Mouse (Mus musculus) spleen, embryonic (tissue): ENCODE data around the gene Gzma.

Experiments
- CTCF ChIA-PET: fragments of 350-600 bp; sonication (Branson Sonifier 250); formaldehyde crosslinking; loops from one replicate; lab custom pipeline; 2022; lab: Charles Lee

Gzma gene

DNA sequence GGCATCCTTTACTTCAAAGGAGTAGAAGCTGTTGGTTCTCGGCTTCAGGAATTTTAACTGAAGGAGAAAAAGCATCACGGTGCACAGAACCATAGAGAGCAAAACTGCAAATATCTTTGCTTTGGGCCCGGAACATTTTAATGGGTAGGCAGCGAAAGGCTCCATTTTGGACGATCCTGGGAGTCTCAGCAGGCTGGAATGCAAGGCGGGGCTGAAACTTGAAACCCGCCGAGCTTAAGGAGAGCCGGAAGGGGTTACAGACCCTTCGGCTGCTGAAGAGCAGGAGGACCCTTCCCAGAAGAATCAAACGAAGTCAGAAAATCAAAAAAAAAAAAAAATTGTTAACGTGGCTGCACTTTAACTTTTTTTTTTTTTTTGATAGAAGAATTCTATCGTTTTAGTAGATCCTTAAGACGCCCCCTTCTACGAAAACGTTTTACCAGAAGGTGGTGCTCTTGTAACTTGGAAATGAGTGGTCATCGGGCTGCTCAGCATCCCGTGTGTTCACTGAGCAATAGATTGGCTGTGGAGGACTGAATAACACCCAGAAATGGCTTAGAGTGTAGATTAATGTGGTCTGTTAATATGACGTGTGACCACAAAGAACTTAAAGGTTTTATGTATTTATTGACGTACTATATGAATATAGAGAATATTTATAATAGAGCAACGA, 54.4 kb downstream of the Gzma start, which contains the start of gene Gpx8:
TSS of gene Gpx8 (minus strand) at position 200 of the 673 bp plus-strand sequence.
- CTCF ChIA-PET = no interaction called here

- CTCF ChIA-PET = no interaction called here
Measured at GRCm38 (mm10) chr13:113045458-113046110, 55.2 kb downstream of the Gzma start.

DNA sequence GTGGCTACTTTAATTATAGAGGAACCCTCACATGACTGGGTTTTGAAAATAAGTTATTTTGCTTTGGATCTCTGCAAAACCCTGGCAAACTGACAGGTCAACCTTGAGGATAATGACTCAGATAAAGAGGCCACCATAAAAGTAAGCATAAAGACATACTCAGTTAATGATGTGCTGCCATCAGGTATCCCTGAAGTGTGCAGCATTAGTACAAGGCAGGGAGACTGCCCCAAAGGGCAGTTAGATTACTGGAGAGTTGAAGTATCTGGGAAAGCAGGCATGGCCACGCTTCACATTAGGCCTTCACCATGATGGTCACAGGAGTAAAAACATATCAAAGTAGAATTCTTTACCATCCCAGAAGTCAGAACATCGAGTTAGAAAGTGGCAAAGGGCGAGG, 55.9 kb downstream of the Gzma start:
- CTCF ChIA-PET = no interaction called here
